Mouse (Mus musculus) hindbrain, embryonic 10.5 days (tissue): ENCODE measurements around the gene Copz1. TPM values are rescaled to one million over a fixed set of nuclear protein-coding genes. Genes with fewer than 3 reads are reported as not detected.
"Not testable (repeated sequence)": the region's sequence is repeated elsewhere in the genome, so short reads cannot be mapped to it uniquely, and the experiment has no call there.

Source experiments
- DNase-seq: peaks from one replicate; pipeline ENCODE4 v3.0.0-alpha.2; 2017; ENCODE audit warnings: low spot score
- H3K27ac ChIP-seq: fragments of 300-500 bp; sonication (generic); 2 replicates; pipeline ENCODE4 v1.5.1; 2016; ENCODE audit warnings: mild to moderate bottlenecking, moderate library complexity
- H3K27me3 ChIP-seq: fragments of 300-500 bp; sonication (generic); 2 replicates; pipeline ENCODE4 v1.6.1; 2016; ENCODE audit warnings: mild to moderate bottlenecking; ENCODE audit not compliant: poor library complexity, insufficient read depth, severe bottlenecking
- H3K36me3 ChIP-seq: fragments of 300-500 bp; sonication (generic); 2 replicates; pipeline ENCODE4 v1.6.1; 2016; ENCODE audit warnings: mild to moderate bottlenecking, moderate library complexity
- H3K4me1 ChIP-seq: fragments of 300-500 bp; sonication (generic); replicated peaks from 2 replicates; pipeline ENCODE4 v1.6.1; 2016; ENCODE audit warnings: mild to moderate bottlenecking
- H3K4me3 ChIP-seq: fragments of 300-500 bp; sonication (generic); 2 replicates; pipeline ENCODE4 v1.5.1; 2016; ENCODE audit warnings: mild to moderate bottlenecking, moderate library complexity
- H3K9me3 ChIP-seq: fragments of 300-500 bp; sonication (generic); 2 replicates; pipeline ENCODE4 v1.6.1; 2016; ENCODE audit warnings: mild to moderate bottlenecking, moderate library complexity
- WGBS: fragments of 180-500 bp; shearing (Covaris S2); methylation state at CpG from one replicate; pipeline ENCODE4 v1.1.7; 2016; 5-methylcytosine and 5-hydroxymethylcytosine counted together
- polyA plus RNA-seq: library from polyadenylated mRNA; unstranded; fragments of >200 nt; fragmentation: Nextera tagmentation; extraction: Ambion mirVana; gene quantifications from 2 replicates; pipeline ENCODE4 v1.2.1, GENCODE M21; 2016

Gene Copz1
- polyA plus RNA-seq, 1 experiment from 2014 or later = 299 TPM

GRCm38 (mm10) chr15:103257790-103258728 is 14.5 kb upstream of the Copz1 start, which contains the start of gene Nfe2:
Gene Nfe2, minus strand, starts transcription at chr15:103258403.
- H3K27ac ChIP-seq = peak within 1 kb of the TSS; percentile 62
- H3K4me3 ChIP-seq = peak within 1 kb of the TSS; percentile 38
- H3K4me1 ChIP-seq = peaks cover 21% of the 10 kb centered on the region
- 12% methylated on average over 15 of the region's 15 CpGs for WGBS
- peaks cover 38% of the 10 kb centered on the region for H3K27me3 ChIP-seq
- no peak for DNase-seq
- no peaks in the 10 kb centered on the region for H3K36me3 ChIP-seq
- H3K9me3 ChIP-seq = no peaks in the 10 kb centered on the region

GRCm38 (mm10) chr15:103259162-103259561 is 13.4 kb upstream of the Copz1 start:
- Histone ChIP-seq H3K27me3 (peaks cover 33% of the 10 kb centered on the region), H3K9me3 (no peaks in the 10 kb centered on the region), H3K36me3 (no peaks in the 10 kb centered on the region), H3K4me1 (peaks cover 21% of the 10 kb centered on the region), H3K27ac (no peak overlapping the region), H3K4me3 (no peak overlapping the region)
- no peak for DNase-seq
- WGBS = 88% methylated on average over 5 of the region's 5 CpGs

DNA sequence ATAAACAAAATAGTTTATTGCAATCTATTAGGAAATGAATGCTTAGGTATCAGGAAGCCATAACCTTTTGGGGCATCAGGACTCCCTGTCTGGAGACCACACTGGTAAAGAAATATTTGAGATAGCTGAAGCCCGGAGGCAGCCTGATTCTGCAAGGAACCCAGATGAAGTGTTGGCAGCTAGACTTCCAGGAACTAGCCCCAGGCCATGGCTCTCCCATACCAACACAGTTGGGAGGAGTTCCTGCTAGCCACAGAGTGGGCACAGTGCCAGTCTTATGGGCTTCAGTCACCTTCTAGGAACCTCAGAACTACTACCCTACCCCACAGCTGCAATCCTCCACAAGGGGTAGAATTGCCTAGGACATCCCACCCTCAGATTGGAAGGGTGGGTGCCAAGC is 12.5 kb upstream of the Copz1 start:
- peaks cover 24% of the 10 kb centered on the region for H3K27me3 ChIP-seq
- no peak overlapping the region for H3K27ac ChIP-seq
- no peaks in the 10 kb centered on the region for H3K36me3 ChIP-seq
- H3K4me3 ChIP-seq = no peak overlapping the region
- H3K9me3 ChIP-seq = no peaks in the 10 kb centered on the region
- WGBS = 79% methylated on average over 1 of the region's 1 CpGs
- no peak for DNase-seq
- peaks cover 16% of the 10 kb centered on the region for H3K4me1 ChIP-seq

DNA sequence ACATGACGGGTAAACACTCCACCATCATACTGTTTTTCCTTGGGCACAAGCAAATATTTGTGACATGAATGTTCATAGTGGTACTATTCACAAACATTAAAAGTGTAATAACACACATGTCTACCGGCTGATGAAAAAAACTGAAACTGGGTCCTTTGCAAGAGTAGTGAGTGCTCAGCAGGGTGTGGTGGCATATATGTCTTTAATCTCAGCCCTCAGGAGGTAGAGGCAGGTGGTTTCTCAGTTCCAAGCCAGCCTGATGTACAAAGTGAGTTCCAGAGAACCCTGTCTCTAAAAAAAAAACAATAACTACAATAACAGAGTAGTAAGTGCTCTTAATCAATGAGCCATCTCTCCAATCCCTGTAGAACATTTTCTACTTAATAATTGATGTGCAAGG is 7.7 kb upstream of the Copz1 start:
- no peak overlapping the region for H3K4me3 ChIP-seq
- H3K9me3 ChIP-seq = no peaks in the 10 kb centered on the region
- no peak overlapping the region for H3K27ac ChIP-seq
- H3K36me3 ChIP-seq = no peaks in the 10 kb centered on the region
- WGBS = 90% methylated on average over 2 of the region's 2 CpGs
- DNase-seq = no peak
- H3K4me1 ChIP-seq = no peaks in the 10 kb centered on the region
- H3K27me3 ChIP-seq = no peaks in the 10 kb centered on the region

- Histone ChIP-seq H3K4me1 (peaks cover 8% of the 10 kb centered on the region), H3K27ac (no peak overlapping the region), H3K9me3 (no peaks in the 10 kb centered on the region), H3K27me3 (no peaks in the 10 kb centered on the region), H3K36me3 (no peaks in the 10 kb centered on the region), H3K4me3 (no peak overlapping the region)
- 90% methylated on average over 4 of the region's 4 CpGs for WGBS
- DNase-seq = no peak
These were observed 3.6 kb upstream of the Copz1 start for GRCm38 (mm10) chr15:103268903-103269302.

GRCm38 (mm10) chr15:103275943-103276342 is 3.4 kb downstream of the Copz1 start:
- peaks cover 11% of the 10 kb centered on the region; the same call in 1 of the 2 replicates for H3K36me3 ChIP-seq
- 93% methylated on average over 3 of the region's 3 CpGs for WGBS
- H3K4me3 ChIP-seq, H3K9me3 ChIP-seq, H3K27ac ChIP-seq, H3K27me3 ChIP-seq, DNase-seq: not testable (repeated sequence)
- H3K4me1 ChIP-seq = peaks cover 24% of the 10 kb centered on the region

DNA sequence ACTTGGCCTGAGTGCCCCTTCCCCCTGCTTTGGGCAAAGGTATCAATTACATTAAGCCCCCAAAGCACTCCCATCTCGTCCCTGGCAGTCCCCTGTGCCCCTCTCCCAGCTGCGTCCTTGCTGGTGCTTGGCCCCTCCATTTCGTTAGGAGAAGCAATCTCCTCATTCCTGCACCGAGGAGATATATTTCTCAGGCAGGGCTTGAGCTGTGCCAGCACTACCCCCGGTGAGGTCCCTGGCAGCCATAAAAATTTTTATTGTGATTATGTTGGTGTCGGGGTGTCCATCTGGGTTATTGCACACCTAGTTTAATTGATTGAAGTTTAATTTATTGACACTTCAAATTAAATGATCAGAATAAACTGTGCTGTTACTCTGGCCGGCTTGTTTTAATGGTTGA is 5.4 kb downstream of the Copz1 start:
- Histone ChIP-seq H3K4me3 (no peak overlapping the region), H3K4me1 (peaks cover 24% of the 10 kb centered on the region), H3K36me3 (peaks cover 13% of the 10 kb centered on the region; the same call in 1 of the 2 replicates), H3K9me3 (no peaks in the 10 kb centered on the region), H3K27me3 (no peaks in the 10 kb centered on the region), H3K27ac (no peak overlapping the region)
- DNase-seq = no peak
- 75% methylated on average over 7 of the region's 7 CpGs for WGBS

DNA sequence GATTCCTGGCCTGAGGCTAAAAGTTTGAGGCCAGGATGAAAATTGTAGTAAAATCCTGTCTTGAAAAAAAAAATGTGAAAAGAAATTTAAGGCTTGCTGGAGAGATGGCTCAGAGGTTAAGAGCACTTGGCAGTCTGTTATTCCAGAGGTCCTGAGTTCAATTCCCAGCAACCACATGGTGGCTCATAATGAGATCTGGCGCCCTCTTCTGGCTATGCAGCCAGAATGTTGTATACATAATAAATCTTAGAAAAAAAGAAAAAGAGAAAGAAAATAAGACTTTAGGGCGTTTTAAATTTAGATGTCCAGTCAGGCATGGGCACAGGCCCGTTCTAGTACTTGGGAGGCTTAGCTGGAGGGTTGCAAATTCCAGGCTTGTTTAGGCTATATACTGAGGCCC is 7.2 kb downstream of the Copz1 start:
- peaks cover 18% of the 10 kb centered on the region; the same call in 1 of the 2 replicates for H3K36me3 ChIP-seq
- 0 out of 2 replicates have a peak, but pooled peaks cover 7% of the 10 kb centered on the region for H3K4me1 ChIP-seq
- no peak overlapping the region for H3K27ac ChIP-seq
- no peak for DNase-seq
- 67% methylated on average over 3 of the region's 3 CpGs for WGBS
- no peaks in the 10 kb centered on the region for H3K27me3 ChIP-seq
- no peak overlapping the region for H3K4me3 ChIP-seq
- H3K9me3 ChIP-seq = no peaks in the 10 kb centered on the region

DNA sequence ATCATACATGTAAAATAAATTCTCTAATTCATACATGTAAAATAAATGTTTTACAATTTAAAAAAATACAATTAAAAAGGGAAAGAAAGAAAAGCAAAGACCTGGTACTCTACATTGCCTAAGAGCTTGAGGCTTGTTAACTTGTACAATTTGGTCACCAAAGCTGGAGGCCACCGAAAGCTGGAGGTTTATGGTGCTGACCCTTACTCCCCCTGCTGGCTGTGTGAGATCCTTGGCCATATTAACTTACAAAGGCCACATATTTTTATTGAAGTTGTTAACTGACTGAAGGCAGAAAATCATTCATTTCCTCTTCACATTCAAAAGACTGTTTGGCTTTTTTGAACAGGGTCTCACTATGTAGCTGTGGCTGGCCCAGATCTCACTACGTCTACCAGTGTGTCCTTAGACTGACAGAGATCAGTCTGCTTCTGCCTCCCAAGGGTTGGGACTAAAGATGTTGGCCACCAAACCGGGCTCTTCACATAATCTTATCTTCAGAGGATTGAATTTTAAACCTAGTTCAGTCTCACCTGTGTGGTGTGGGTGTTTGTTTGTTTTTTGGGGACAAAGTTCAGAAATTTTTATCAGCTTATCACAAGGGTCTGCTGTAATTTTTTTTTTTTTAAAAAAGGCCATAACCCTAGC is 8.4 kb downstream of the Copz1 start:
- no peaks in the 10 kb centered on the region for H3K27me3 ChIP-seq
- 0 out of 2 replicates have a peak, but pooled peaks cover 7% of the 10 kb centered on the region for H3K4me1 ChIP-seq
- no peaks in the 10 kb centered on the region for H3K9me3 ChIP-seq
- H3K36me3 ChIP-seq = peaks cover 21% of the 10 kb centered on the region; the same call in 1 of the 2 replicates
- DNase-seq = no peak
- WGBS = 76% methylated on average over 3 of the region's 3 CpGs
- H3K27ac ChIP-seq = no peak overlapping the region
- H3K4me3 ChIP-seq = no peak overlapping the region

DNA sequence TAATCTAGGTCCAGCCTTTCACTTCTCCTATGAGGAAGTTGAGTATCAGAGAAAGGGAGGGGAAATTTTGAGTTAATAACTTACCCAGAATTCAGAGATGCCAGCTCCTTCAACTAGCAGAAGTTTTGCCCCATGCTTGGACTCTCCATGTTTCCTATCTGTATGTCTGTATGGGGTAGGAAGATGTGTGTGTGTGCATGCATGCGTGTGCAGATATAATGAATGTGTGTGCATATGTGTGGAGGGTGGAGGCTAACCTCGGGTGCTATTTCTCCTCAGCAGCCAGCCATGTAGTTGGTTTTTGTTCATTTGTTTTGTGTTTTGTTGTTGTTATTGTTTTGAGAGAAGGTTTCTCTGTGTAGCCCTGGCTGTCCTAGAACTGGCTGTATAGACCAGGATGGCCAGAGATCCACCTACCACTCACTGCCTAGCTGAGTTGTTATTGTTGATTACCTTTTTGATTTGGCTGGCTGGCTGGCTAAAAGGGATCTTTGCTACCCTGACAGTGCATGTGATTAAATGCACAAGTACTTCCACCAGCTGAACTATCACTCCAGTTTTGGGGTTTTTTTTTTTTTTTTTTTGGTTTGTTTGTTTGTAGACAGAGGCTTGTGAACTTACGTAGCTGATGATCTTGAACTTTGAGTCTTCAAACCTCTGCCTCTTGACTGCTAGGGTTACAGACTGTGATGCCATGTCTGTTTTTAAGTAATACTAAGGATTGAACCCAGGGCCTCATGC is 9.1 kb downstream of the Copz1 start:
- Histone ChIP-seq H3K4me3 (no peak overlapping the region), H3K4me1 (0 out of 2 replicates have a peak, but pooled peaks cover 7% of the 10 kb centered on the region), H3K36me3 (peaks cover 27% of the 10 kb centered on the region; the same call in 1 of the 2 replicates), H3K9me3 (no peaks in the 10 kb centered on the region), H3K27ac (no peak overlapping the region), H3K27me3 (no peaks in the 10 kb centered on the region)
- WGBS = 94% methylated on average over 3 of the region's 3 CpGs
- no peak for DNase-seq

DNA sequence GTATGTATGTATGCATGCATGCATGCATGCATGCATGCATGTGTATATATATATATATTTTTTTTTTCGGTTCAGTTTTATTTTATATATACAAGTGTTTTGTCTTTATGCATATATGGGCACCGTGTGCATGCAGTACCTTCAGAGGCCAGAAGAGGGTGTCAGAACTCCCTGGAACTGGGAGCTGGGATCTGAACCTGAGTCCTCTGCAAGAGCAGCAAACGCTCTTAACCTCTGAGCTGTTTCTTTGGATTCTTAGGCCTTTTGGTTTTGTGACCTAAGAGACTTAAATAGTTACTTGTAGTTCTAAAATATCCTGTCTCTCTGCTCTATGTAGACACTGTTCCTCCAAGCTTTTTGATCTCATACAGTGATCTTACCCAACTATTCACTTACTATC is 11.6 kb downstream of the Copz1 start:
- no peak overlapping the region for H3K27ac ChIP-seq
- H3K4me1 ChIP-seq = no peaks in the 10 kb centered on the region
- H3K4me3 ChIP-seq = no peak overlapping the region
- no peaks in the 10 kb centered on the region for H3K9me3 ChIP-seq
- WGBS = 57% methylated on average over 3 of the region's 3 CpGs
- DNase-seq = peak; percentile 60
- peaks cover 29% of the 10 kb centered on the region; the same call in 1 of the 2 replicates for H3K36me3 ChIP-seq
- H3K27me3 ChIP-seq = no peaks in the 10 kb centered on the region

- Histone ChIP-seq H3K27me3 (no peaks in the 10 kb centered on the region), H3K27ac (no peak overlapping the region), H3K36me3 (peaks cover 35% of the 10 kb centered on the region), H3K9me3 (no peaks in the 10 kb centered on the region), H3K4me1 (peaks cover 5% of the 10 kb centered on the region; the same call in 1 of the 2 replicates), H3K4me3 (no peak overlapping the region)
- 53% methylated on average over 2 of the region's 2 CpGs for WGBS
- no peak for DNase-seq
These were observed 12.1 kb downstream of the Copz1 start for GRCm38 (mm10) chr15:103284647-103285046.
